ENCODE assay signal across 8 mouse cellular contexts in genomic region chr10:75515216-75516037, GRCm38 (mm10). TPM values are rescaled to one million over a fixed set of nuclear protein-coding genes. Genes with fewer than 3 reads are reported as not detected.
A peak's percentile ranks its signal among the peaks of the same experiment; 100 is the strongest.
DNase-seq lines count a peak whose midpoint lies in the region; ATAC-seq and TF ChIP-seq lines count a peak whose summit lies in the region.

No protein-coding gene starts in this region.

- no peak for DNase-seq in heart, adult 8-10 months (ENCODE audit: low spot score)
- DNase-seq in embryonic facial prominence, embryonic 14.5 days (ENCODE audit: low spot score) = no peak
- no peak for DNase-seq in kidney, postnatal 0 days (ENCODE audit: low spot score)
- no peak for DNase-seq in thymus, postnatal 25 days

- peak overlapping the region; percentile 84 for H3K4me3 ChIP-seq in heart, embryonic 13.5 days
- H3K4me3 ChIP-seq in embryonic facial prominence, embryonic 14.5 days (ENCODE audit: low read depth, low read length) = peak overlapping the region; percentile 63; the same call in 1 of the 2 replicates
- peak overlapping the region; percentile 86 for H3K4me3 ChIP-seq in kidney, postnatal 0 days (replicated peaks; ENCODE audit: low read depth, low read length)
- H3K4me3 ChIP-seq in neural tube, embryonic 13.5 days = peak overlapping the region; percentile 77

- ATAC-seq in heart, embryonic 13.5 days (ENCODE audit: extremely low read depth, insufficient number of reproducible peaks, low FRiP score, low TSS enrichment) = no peak
- ATAC-seq in embryonic facial prominence, embryonic 14.5 days (ENCODE audit: low read depth) = no peak
- ATAC-seq in kidney, postnatal 0 days (replicated peaks; ENCODE audit: low FRiP score, low read depth) = no peak
- no peak for ATAC-seq in neural tube, embryonic 13.5 days (ENCODE audit: low read depth)
- no peak for ATAC-seq in cerebellum, adult (ENCODE audit: insufficient number of reproducible peaks, low FRiP score, low TSS enrichment)
- ATAC-seq in frontal cortex, adult (ENCODE audit: low TSS enrichment) = no peak

- peak overlapping the region; percentile 99; the same call in 1 of the 2 replicates for H3K27ac ChIP-seq in heart, embryonic 13.5 days (replicated peaks)
- H3K27ac ChIP-seq in embryonic facial prominence, embryonic 14.5 days (replicated peaks; ENCODE audit: low read depth, low read length) = no peak overlapping the region
- H3K27ac ChIP-seq in kidney, postnatal 0 days = peak overlapping the region; percentile 100
- H3K27ac ChIP-seq in neural tube, embryonic 13.5 days (replicated peaks) = no peak overlapping the region

- H3K36me3 ChIP-seq in heart, embryonic 13.5 days = peaks cover 32% of the 10 kb centered on the region
- H3K36me3 ChIP-seq in embryonic facial prominence, embryonic 14.5 days (ENCODE audit: control insufficient read depth, insufficient read depth, low read length) = peaks cover 32% of the 10 kb centered on the region
- H3K36me3 ChIP-seq in kidney, postnatal 0 days (ENCODE audit: insufficient read depth, low read length) = peaks cover 17% of the 10 kb centered on the region
- H3K36me3 ChIP-seq in neural tube, embryonic 13.5 days = peaks cover 25% of the 10 kb centered on the region

- no peaks in the 10 kb centered on the region for H3K9me3 ChIP-seq in heart, embryonic 13.5 days
- H3K9me3 ChIP-seq in embryonic facial prominence, embryonic 14.5 days (ENCODE audit: control insufficient read depth, low read length) = no peaks in the 10 kb centered on the region
- H3K9me3 ChIP-seq in kidney, postnatal 0 days (replicated peaks; ENCODE audit: low read length) = no peaks in the 10 kb centered on the region
- no peaks in the 10 kb centered on the region for H3K9me3 ChIP-seq in neural tube, embryonic 13.5 days

- H3K4me1 ChIP-seq in heart, embryonic 13.5 days = peaks cover 47% of the 10 kb centered on the region
- H3K4me1 ChIP-seq in embryonic facial prominence, embryonic 14.5 days (ENCODE audit: control insufficient read depth, insufficient read depth, low read length) = peaks cover 19% of the 10 kb centered on the region
- H3K4me1 ChIP-seq in kidney, postnatal 0 days (replicated peaks; ENCODE audit: insufficient read depth, low read length) = peaks cover 16% of the 10 kb centered on the region; the same call in 1 of the 2 replicates
- peaks cover 43% of the 10 kb centered on the region for H3K4me1 ChIP-seq in neural tube, embryonic 13.5 days (replicated peaks)

- 71% methylated on average over 4 of the region's 4 CpGs for WGBS in heart, embryonic 13.5 days
- WGBS in embryonic facial prominence, embryonic 14.5 days = 56% methylated on average over 4 of the region's 4 CpGs
- WGBS in kidney, postnatal 0 days = 78% methylated on average over 4 of the region's 4 CpGs
- WGBS in neural tube, embryonic 13.5 days = 83% methylated on average over 4 of the region's 4 CpGs

- peak overlapping the region; percentile 93 for H3K4me2 ChIP-seq in heart, embryonic 13.5 days
- peak overlapping the region; percentile 87 for H3K4me2 ChIP-seq in embryonic facial prominence, embryonic 14.5 days (ENCODE audit: low read depth, low read length)
- H3K4me2 ChIP-seq in kidney, postnatal 0 days (ENCODE audit: low read length) = peak overlapping the region; percentile 78
- H3K4me2 ChIP-seq in neural tube, embryonic 13.5 days = peak overlapping the region; percentile 96

- H3K27me3 ChIP-seq in heart, embryonic 13.5 days (replicated peaks) = no peaks in the 10 kb centered on the region
- no peaks in the 10 kb centered on the region for H3K27me3 ChIP-seq in embryonic facial prominence, embryonic 14.5 days (replicated peaks; ENCODE audit: control insufficient read depth, insufficient read depth, low read length)
- no peaks in the 10 kb centered on the region for H3K27me3 ChIP-seq in kidney, postnatal 0 days (ENCODE audit: insufficient read depth, low read length)
- H3K27me3 ChIP-seq in neural tube, embryonic 13.5 days = no peaks in the 10 kb centered on the region

- H3K9ac ChIP-seq in heart, embryonic 13.5 days = peak overlapping the region; percentile 97
- H3K9ac ChIP-seq in embryonic facial prominence, embryonic 14.5 days (ENCODE audit: low read depth, low read length) = peak overlapping the region; percentile 91; the same call in 1 of the 2 replicates
- peak overlapping the region; percentile 93; the same call in 1 of the 2 replicates for H3K9ac ChIP-seq in kidney, postnatal 0 days (ENCODE audit: low read depth, low read length)
- peak overlapping the region; percentile 89 for H3K9ac ChIP-seq in neural tube, embryonic 13.5 days

- no peak for TF ChIP-seq CTCF in kidney, postnatal 0 days (IDR thresholded peaks at IDR 0.05; ENCODE audit: low read depth)

RNA-seq across cellular contexts. Expression of gene Snrpd3, which starts 1.9 kb away (rescaled TPM):
- polyA plus RNA-seq in heart, embryonic 13.5 days (2015; fragmentation: Nextera tagmentation; extraction: Ambion mirVana) = 96.6 and 101 TPM in 2 replicates
- total RNA-seq in heart, adult 8-10 months (2022) = 10 to 100 TPM; 64.0 to 72.6 (median 68.3) TPM
- 147 and 162 TPM in 2 replicates for polyA plus RNA-seq in embryonic facial prominence, embryonic 14.5 days (2014; fragmentation: Nextera tagmentation; extraction: Ambion mirVana)
- polyA plus RNA-seq in kidney, postnatal 0 days (2015; fragmentation: Nextera tagmentation; extraction: Ambion mirVana) = 113 and 125 TPM in 2 replicates
- 145 and 151 TPM in 2 replicates for polyA plus RNA-seq in neural tube, embryonic 13.5 days (2015; fragmentation: Nextera tagmentation; extraction: Ambion mirVana)

RNA-seq across cellular contexts. Expression of gene Gucd1, which starts 2.3 kb away (rescaled TPM):
- 22.4 and 25.4 TPM in 2 replicates for polyA plus RNA-seq in heart, embryonic 13.5 days (2015; fragmentation: Nextera tagmentation; extraction: Ambion mirVana)
- total RNA-seq in heart, adult 8-10 months (2022) = 10 to 100 TPM; 34.0 to 37.2 (median 36.1) TPM
- 32.9 and 35.8 TPM in 2 replicates for polyA plus RNA-seq in embryonic facial prominence, embryonic 14.5 days (2014; fragmentation: Nextera tagmentation; extraction: Ambion mirVana)
- 51.9 and 53.4 TPM in 2 replicates for polyA plus RNA-seq in kidney, postnatal 0 days (2015; fragmentation: Nextera tagmentation; extraction: Ambion mirVana)
- polyA plus RNA-seq in neural tube, embryonic 13.5 days (2015; fragmentation: Nextera tagmentation; extraction: Ambion mirVana) = 18.8 and 19.6 TPM in 2 replicates

RNA-seq across cellular contexts. Expression of gene Lrrc75b, which starts 44.7 kb away (rescaled TPM):
- 1.2 TPM in 2 replicates for polyA plus RNA-seq in heart, embryonic 13.5 days (2015; fragmentation: Nextera tagmentation; extraction: Ambion mirVana)
- 1 to 10 TPM in 2 of 4 experiments, under 1 TPM in 2; 0.79 to 1.6 (median 0.97) TPM for total RNA-seq in heart, adult 8-10 months (2022)
- polyA plus RNA-seq in embryonic facial prominence, embryonic 14.5 days (2014; fragmentation: Nextera tagmentation; extraction: Ambion mirVana) = 5.7 and 7.9 TPM in 2 replicates
- 2.6 and 2.7 TPM in 2 replicates for polyA plus RNA-seq in kidney, postnatal 0 days (2015; fragmentation: Nextera tagmentation; extraction: Ambion mirVana)
- polyA plus RNA-seq in neural tube, embryonic 13.5 days (2015; fragmentation: Nextera tagmentation; extraction: Ambion mirVana) = 22.2 and 24.0 TPM in 2 replicates

RNA-seq across cellular contexts. Expression of gene Ggt1, which starts 46.0 kb away (rescaled TPM):
- 0.52 and 0.76 TPM in 2 replicates for polyA plus RNA-seq in heart, embryonic 13.5 days (2015; fragmentation: Nextera tagmentation; extraction: Ambion mirVana)
- not detected for total RNA-seq in heart, adult 8-10 months (2022)
- 0.39 and 1.4 TPM in 2 replicates for polyA plus RNA-seq in embryonic facial prominence, embryonic 14.5 days (2014; fragmentation: Nextera tagmentation; extraction: Ambion mirVana)
- polyA plus RNA-seq in kidney, postnatal 0 days (2015; fragmentation: Nextera tagmentation; extraction: Ambion mirVana) = 317 and 388 TPM in 2 replicates
- polyA plus RNA-seq in neural tube, embryonic 13.5 days (2015; fragmentation: Nextera tagmentation; extraction: Ambion mirVana) = 0.40 and 1.6 TPM in 2 replicates

Comparison
In these comparisons a context has a peak if more than half of its experiments do, and no peak if none do; other contexts are left out.
1. H3K27ac ChIP-seq: peak in heart, embryonic 13.5 days (single experiment) and kidney, postnatal 0 days (single experiment); none in embryonic facial prominence, embryonic 14.5 days (single experiment) and neural tube, embryonic 13.5 days (single experiment).
2. Peak in every context shown above with its lines, with median percentiles within 50 percentile points of each other: H3K4me2 ChIP-seq, H3K4me3 ChIP-seq and H3K9ac ChIP-seq.